Mouse (Mus musculus) forelimb bud, embryonic 11.5 days (tissue): ENCODE measurements around the gene Crybg2.

Source experiments
- DNase-seq: peaks from one replicate; pipeline ENCODE4 v3.0.0-alpha.2; 2012; ENCODE audit warnings: low read depth, low spot score

Crybg2 gene

DNA sequence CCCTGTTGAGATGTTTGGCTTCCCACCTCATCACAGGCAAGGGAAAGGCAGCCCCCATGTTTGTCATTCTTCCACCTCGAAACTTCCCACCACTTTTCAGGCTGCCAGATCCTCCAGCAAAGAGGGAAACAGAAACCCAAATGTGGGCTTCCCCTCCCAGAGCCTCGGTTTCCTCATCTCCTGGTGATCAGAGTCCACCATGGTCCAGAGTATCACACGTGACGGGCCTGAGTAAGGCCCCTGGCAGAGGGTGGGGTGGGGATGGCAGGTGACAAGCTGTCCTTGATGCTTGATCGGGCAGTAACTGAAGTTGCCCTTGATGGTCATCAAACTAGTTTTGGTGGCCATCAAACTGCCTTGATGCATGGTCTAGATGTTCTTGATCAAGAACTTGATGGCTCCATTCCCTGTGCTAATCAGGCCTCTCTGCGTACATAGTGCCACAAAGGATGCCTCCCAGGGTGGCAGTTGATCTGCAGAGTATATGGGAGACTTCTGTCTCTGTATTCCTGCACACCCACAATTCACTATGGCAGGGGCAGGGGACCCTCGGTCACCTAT is 33.5 kb downstream of the Crybg2 start:
- no peak for DNase-seq

DNA sequence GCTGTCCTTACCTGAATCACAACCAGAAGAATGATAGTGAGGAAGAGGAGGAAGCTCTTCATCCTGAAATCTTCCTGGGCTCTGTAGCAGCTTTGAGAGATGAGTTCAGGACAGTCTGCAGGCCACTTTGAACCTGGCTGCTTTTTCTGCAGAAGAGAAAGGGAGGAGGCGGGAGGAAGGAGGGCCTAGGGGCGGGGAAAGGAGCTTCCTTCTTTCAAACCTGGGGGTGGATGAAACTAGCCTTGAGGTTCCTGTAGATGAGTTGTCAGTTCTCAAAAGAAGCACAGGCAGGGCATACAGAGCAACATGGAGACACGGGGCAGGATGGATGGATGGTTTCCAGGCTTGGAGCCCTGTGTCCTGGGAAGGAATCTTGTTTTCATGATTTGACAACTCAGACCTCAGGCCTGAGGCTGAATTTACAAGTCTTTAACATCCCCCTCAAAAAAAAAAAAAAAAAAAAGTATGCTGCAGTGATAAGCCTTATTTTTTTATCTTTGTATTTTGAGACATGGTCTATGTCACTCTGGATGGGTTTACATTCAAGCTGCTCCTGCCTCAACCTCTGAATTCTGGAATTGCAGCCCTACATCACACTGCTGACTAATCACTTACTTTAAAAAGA is 34.4 kb downstream of the Crybg2 start, which contains the start of gene Cd52:
Cd52 (minus strand) TSS at position 160 of the 625 bp plus-strand sequence.
- no peak for DNase-seq

DNA sequence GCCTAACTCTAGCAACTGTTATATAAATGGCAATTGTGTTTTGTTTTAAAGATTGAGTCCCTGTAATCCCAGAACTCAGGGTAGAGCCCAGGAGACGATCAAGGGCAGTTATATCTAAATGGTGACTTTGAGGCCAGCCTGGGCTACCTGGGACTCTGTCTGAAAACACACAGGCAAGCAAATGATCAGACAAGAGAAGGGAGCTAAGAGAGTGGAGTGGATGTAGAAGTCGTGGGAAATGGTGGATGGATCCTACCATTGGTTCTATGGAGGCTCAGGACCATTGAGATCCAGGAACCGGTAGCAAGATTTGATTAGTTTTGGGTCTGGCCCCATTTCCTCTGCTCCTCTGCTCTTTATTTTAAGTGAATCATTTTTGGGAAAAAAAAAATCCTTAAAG is 35.5 kb downstream of the Crybg2 start:
- no peak for DNase-seq

DNA sequence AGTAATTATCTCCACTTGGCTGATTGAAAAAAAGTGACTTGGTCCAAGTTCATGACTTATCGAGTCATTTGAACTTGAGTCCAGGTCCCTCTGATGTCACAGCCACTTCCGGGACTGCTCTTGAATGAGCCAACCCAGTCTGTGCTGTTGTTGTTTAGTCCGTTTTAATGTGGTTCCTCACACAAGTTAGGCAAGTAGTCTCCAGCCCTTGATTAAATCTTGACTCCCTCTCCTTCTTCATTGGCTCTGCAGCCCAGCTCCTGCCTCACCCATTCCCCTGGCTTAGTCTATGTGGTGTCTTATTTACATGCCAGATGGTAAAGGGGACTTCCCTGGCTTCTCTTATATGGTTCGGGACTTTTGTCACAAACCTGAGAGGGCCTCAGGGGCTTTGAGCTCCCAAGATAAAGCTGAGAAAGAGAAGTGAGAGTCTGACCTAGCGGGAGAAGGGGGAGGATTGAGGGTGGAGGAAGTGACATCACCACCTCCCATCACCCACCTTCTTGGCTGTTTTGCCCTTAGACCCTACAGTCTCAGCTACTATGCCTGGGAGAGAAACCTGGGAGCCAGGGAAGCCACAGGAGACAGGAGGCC is 36.5 kb downstream of the Crybg2 start:
- DNase-seq = no peak

DNA sequence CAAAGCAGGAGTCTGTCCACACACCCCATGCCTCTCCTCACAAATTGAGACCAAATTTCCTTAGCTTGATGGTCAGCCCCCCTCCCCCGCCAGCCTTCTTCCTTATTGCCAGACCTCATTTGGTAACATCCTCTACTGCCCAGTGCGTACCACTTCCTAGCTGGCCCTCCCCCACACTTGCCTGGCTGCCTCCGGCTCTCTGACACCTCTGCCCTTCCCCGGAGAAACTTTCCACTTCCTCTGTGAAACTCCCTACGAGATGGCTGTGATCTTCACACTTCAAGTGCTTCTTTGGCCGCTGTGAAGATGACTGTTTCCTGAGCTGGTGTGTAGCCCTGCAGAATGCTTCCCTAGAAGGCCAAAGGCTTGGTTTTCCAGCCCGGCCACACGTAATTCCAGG is 38.0 kb downstream of the Crybg2 start:
- no peak for DNase-seq

DNA sequence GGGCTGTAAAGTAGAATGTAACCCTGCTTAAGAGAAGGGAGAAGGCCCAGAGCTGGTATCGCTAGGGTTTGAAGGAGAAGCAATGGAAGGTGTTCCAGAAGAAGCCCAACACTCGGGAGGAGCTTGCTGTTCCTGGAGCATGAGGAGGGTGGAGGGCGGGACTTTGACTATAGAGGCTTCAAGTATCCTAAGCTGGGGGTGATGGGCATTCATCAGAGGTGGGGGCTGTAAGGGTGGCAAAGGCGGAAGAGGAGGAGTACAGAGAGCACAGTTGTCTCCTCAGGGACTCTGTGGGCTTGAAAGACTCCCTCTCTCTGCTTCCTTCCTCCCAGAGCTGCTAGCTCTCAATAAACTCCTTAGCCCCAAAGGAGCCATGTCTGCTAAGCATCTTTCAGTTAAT is 39.6 kb downstream of the Crybg2 start:
- no peak for DNase-seq

DNA sequence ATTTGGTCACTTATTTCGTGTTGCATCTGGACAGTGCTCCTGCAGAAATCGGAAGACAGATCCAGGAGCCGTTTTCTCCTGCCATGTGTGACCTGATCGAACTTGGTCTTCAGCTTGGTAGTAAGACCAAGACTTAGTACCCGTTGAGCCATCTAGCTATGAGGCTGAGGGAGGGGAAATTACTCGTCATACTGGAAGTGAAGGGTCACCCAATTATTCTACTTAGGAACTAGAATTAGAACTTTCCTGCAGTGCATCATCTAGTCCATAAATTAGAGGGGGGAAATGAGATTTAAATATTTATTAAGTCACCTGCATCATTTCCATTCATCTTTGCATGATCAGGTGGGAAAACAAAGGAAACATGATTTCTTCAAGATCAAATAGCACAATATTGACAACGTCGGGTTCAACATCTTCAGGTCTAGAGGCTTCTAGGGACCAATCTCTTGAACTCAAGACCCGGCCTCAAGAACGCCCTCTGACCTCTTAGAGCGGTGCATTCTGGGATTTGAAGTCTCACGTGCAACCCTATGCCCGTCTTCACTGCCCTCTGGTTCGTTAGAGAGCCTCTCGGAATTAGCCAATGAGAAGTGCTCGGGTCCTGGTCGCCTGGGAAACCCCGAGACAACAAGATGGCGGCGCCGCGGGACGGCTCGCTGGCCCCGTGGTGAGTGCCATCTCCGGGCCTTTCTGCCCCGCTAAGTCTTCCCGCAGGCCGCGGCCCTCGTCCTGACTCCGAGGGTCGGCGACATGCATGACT is 41.5 kb downstream of the Crybg2 start, which contains the start of gene Ubxn11:
Ubxn11 (plus strand) TSS at position 592 of the 763 bp plus-strand sequence.
- DNase-seq = peak; percentile 91

DNA sequence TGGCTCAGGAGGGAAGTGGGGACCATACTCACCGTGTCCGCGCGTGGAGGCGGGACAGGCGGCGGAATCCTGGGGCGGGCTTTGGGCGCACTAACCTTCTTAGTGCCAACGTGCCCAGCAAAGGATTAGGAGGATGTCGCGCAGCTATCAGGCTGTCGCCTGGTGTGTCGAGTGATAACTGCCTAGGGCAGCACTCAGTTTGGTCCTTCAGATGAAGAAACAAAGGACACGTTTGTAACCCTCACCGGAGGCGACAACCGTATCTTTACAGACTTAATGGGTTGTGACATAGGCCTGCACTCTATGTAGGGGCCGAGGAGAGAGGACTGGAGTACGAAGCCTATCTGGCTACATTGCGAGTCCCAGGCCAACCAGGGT is 42.1 kb downstream of the Crybg2 start:
- DNase-seq = no peak

DNA sequence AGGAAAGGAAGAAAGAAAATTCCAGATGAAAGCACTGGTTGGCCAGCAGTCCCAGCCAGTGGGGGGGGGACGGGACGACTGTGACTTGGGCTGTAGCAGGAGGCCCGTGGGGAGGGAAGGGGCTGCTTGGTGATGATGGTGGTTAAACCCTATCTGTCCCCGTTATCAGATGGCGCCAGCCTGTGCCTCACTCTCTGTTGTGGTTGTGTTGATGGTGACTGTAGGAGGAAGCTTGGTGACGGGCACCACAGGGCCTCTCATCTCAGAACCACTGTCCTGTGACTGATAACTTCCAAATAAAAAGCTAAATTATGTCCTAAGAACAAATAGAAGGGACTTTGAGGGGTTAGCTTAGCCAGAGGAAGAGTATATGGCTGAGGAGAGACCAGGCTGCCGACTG is 45.5 kb downstream of the Crybg2 start:
- no peak for DNase-seq

DNA sequence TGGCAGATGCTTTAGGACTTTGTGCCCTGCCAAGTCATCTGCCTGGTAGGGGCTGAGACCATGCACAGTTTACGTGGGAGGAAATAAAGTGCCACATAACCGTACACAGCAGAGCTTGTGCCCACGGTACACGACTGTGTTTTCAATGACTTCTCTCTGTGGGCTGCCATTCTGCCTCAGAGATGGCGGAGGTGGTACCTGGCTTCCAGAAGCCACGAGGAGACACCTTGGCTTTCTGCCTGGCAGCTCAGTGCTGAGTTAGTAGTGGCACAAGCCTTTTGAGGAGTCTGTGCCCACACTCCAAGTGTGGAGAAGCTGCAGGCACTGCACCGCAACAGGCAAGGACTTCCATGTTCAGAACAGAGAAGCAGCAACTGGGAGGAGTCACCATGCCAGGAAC is 47.1 kb downstream of the Crybg2 start:
- no peak for DNase-seq

DNA sequence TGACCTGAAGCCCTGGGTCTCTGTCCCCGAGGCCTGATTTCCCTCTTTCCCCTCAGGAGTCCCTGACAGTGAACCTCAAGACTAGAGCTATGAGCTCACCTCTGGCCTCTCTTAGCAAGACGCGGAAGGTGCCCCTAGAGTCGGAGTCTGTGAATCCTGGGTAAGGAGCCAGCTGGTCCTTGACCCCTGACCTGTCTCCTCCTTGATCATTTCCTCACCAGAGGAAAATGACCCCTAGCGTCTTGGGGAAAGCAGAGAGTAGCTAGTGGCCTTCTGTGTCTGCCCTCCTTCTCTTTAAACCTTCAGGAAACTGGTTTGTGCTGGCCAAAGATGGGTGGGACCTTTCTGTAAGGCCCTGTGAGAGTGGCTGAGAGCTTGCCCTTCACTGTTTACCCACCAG is 47.6 kb downstream of the Crybg2 start:
- no peak for DNase-seq

DNA sequence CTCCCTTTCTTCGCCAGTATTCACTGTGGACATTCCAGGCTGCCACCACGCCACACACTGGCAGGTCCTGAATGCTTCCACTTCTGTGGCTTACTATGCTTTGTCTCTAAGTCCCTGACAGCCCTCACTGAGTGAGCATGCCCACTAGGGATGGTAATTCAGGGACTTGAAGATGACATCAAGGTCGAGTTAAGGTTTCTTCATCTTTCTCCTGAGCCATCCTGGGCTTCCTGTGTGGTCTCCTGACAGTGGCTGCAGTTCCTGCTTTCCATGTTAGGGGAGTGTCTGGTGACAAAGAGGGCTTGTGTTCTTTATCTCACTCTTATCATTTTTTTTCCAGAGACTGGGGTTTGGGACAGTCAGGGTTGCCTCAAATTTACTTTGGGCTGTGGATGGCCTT is 50.0 kb downstream of the Crybg2 start:
- DNase-seq = no peak

DNA sequence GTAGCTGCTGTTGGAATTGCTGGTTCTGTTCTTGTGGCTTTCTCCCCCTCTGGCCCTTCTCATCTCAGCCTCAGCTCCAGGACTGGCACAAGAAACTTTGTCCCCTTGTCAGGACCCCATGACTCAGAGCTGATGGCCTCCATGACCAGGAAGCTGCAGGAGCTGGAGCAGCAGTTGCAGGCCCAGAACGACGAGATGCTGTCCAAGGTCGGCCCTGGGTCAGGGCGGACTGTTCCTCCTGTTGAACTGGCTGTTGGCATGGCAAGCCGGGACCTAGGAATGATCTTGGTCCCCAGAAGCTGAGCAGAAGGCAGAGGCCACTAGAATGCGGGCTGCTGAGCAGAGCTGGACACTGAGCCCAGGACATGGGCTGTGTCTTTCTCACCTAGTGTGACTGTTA is 51.8 kb downstream of the Crybg2 start:
- DNase-seq = no peak

DNA sequence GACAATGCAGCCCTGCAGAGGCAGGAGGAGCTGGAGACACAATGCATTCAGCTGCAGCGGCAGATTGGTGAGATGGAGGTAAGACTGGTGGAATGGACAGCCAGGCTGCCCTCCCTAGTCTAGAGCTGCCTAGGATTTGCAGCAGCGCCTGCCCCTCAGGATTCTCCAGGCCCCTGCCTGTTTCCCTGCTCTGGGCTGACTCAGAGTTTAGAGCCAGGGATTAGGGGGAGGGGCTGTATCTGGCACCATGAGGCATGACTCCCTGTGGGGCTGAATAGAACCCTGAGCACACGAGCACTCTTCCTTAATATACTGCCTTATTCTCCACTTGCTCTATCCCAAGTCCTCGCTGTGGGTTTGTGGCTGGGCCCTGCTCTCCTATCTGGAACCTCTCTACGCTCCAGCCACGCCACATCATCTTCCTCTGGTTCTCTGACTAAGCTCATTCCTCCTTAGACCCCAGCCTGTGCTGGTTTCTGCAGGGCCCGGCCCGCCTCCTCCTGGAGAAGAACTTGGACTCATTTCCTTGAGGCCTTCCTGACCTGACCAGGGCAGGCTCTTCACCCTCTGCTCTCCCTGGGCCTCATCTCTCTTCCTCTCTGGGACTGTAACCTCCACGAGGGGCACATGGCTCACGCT is 52.9 kb downstream of the Crybg2 start:
- DNase-seq = no peak

DNA sequence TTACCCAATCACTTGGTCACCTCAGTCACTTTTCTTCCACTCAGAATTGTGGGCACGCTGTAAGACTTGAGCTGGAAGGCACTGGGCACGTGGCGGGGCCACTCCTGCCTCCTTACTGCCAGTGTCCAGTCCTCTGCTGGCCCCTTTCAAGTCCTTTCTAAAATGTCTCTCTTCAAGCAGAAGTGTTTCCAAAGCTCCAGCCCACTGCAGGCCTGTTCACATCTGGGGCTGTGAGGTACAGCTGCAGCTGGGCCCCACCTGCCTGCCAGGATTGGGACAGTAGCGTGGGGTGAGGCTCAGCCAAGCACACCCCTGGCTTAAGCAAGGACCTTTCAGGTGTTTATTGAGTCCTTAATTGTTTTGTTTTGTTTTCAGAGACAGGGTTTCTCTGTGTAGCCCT is 53.4 kb downstream of the Crybg2 start:
- DNase-seq = no peak

DNA sequence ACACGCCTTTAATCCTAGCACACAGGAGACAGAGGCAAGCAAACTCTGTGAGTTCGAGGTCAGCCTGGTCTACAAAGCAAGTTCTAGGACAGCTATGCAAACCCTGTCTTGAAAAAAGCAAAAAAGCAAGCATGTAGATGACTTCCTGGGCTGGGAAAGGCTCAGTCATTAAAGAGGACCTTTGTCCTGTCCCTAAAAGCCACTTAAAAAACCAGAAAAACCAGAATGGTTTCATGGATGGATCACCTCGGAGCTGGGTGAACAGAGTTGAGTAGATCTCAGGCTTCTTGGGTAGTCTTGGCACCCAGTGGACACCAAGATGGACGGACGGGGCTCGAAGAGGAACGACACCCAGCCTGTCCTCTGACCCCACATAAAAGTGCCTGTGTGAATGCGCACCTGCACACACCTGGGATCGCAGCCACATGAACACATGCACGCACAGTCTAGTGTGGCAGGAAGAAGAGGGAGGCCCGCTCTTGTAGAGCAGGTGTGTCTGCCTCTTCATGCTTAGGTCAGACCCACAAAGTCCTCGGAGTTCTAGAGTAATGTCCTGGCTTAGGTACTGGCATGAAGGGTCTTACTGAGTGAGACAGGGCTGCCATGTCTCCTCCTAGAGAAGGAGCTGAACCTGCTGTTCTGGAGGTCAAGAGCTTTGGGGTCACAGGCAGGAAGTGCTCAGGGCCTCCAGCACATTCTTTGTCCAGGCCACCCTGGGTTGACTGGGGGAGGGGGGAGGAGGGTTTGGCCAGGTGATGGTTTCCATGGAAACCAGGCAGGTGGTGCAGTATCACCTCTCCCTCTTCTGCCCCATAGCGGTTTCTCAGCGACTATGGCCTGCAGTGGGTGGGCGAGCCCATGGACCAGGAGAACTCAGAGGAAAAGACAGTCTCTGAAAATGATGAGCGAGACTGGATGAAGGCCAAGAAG is 54.9 kb downstream of the Crybg2 start:
- DNase-seq = no peak

DNA sequence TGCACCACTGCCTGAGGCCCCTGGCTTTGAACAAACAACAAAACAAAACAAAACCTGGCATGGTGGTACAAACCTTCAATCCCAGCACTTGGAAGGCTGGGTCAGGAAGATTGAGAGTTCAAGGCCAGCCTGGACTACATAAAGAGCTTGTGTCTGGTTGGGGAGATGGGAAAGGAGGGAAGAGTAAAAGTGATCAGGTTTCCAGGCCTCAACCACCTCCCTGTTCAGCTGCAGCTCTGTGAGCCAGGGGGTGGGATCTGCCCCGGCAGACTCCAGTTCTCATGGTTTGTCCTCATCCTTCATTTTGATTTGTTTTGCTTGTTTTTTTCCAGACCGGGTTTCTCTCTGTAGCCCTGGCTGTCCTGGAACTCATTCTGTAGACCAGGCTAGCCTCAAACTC is 55.9 kb downstream of the Crybg2 start:
- DNase-seq = no peak

DNA sequence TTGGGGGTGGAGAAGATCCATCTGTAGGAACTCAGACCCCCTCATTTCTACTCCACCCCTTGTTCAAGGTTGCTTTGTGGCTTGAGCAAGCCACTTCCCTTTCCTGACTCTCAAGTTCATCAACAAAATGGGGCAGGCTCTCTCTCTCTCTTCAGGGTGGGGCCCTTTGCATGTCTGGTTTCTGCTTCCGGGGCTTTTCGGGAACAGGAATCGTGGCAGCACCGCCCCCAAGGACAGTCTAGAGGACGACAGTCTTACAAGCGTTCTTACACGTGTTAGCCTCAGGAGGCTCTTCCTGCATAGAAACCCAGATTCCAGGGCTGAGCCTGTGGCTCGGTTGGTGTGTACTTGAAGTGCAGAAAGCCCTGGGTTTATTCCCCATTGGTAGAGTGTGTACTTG is 56.4 kb downstream of the Crybg2 start:
- DNase-seq = no peak

DNA sequence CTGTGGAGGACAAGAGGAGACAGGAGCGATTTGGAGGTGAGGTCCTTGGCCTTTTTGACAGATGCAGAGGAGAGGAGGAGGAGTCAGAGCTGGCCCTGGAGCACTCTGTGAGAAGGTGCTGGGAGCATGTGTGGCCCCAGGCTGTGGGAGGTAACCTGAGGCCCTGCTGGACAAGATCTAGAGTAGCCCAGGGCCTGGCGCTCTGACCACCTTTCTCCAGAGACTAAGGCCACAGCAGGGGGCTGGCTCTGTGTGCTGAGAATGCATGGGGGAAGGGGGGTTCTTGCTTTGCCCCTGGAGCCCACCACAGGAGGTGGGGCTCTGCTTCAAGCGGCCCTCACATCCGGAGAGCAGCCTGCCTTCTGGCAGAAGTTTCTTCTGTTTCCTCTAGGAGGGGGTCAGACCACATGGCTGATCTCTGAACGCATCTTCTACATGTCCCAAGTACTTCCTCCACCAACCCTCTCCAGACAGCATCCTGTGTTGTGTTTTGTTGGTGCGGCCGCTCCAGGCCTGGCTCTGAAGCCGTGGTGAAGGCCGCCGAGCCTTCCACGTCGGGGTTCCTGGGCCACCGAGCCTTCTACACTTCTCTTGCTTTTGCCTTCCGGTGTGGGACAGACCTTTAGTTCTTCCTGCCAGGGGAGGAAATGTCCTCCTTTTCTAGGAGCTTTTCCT is 57.6 kb downstream of the Crybg2 start:
- DNase-seq = no peak

DNA sequence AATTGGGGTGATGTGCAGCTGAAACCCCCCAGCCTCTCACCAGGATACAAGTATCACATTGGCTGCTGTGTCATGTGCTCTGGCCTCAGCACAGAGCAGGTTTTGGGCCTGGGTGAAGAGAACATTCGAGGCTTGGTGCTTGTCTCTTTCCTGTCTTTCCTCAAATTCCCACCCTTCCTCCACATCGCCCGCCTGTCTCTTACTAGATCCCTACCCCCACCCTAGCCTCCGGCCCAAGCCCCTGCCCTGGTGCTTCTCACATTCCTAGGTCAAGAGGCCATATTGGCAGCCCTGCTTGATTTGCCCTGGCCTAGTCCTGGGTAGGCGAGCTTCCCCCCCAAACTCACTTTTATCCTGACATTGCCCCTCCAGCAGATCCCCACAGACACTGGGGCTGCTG is 58.4 kb downstream of the Crybg2 start:
- DNase-seq = no peak

DNA sequence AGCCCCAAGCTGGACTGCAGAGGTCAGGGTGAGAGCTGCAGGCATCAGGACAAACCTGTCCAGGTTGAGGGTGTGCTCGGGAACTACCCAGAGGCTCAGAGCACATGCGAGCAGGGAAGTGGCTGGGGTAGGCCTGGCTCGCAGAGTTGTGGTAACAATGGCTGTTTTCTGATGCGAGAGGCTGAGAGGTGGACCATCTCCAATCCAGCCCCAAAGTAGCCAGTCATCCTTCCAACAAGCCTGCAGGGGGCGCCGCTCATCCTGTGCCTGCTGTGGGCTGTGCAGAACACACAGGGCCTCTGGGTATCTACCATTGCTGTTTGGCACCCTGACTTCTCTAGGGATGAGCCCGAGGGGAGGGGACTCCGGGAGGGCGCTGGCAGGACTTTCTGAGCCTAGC is 59.0 kb downstream of the Crybg2 start:
- DNase-seq = no peak
